Mouse (Mus musculus): ENCODE results near the gene Rpl5. TPM values are rescaled to one million over a fixed set of nuclear protein-coding genes. Genes with fewer than 3 reads are reported as not detected.
A peak's percentile ranks its signal among the peaks of the same experiment; 100 is the strongest.

The Rpl5 gene
- total RNA-seq (2014; rRNA removed), result 78.0 and 106 TPM in 2 replicates
- 51.7 and 57.8 TPM in 2 replicates for polyA plus RNA-seq (2015; fragmentation: Nextera tagmentation; extraction: Ambion mirVana)

DNA sequence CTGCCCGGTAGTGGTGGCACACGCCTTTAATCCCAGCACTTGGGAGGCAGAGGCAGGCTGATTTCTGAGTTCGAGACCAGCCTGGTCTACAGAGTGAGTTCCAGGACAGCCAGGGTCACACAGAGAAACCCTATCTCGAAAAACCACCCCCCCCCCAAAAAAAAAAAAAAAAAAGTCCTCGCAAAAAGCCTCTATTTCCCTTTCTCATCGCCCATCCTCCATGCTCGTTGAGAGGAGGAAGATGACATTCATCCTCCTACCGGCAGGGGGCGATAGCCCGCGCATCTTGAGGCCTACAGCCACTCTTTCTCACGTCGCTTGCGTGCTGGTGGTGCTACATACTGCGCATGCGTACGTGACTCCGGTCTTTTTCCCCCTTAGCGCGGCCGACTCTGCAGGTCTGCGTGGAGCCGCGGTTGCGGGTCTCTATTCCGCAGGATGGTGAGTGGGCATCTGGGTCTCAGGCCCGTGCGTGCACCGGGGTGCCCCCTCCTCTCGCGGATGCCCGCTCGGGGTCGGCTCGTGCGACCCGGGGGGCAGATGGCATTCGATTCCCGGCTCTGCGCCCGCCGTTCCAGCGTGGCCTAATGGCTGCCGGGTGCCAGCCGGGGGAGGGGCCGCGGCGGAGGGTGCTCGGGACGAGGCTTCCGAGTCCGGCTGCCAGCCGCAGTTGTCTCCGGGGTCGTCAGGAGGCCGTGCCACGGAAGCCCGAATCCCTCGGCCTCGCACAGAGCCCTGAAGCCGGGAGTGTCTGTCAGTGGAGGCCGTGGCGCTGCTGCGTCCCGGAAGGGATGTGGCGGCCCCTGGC lies at the start of gene Rpl5:
Gene Rpl5 (plus strand): TSS at position 297 of the 808 bp plus-strand sequence.
- H3K27ac ChIP-seq, result peak within 1 kb of the TSS; percentile 91
- peak within 1 kb of the TSS; percentile 95 for H3K9ac ChIP-seq (replicated peaks; ENCODE audit: low read length)
- TF ChIP-seq CTCF (IDR thresholded peaks at IDR 0.05; ENCODE audit: low read depth), result peak; percentile 98
- no peaks in the 10 kb centered on the region for H3K9me3 ChIP-seq (ENCODE audit: low read length)
- peaks cover 4% of the 10 kb centered on the region; the same call in 1 of the 2 replicates for H3K4me1 ChIP-seq (ENCODE audit: insufficient read depth, low read length)
- peak; percentile 97 for ATAC-seq
- WGBS, result 4% methylated on average over 66 of the region's 66 CpGs
- peaks cover 17% of the 10 kb centered on the region for H3K36me3 ChIP-seq (ENCODE audit: insufficient read depth, low read length)
- H3K4me2 ChIP-seq (ENCODE audit: low read depth, low read length), result peak within 1 kb of the TSS; percentile 65
- peak within 1 kb of the TSS; percentile 99 for H3K4me3 ChIP-seq (ENCODE audit: low read length)
- no peaks in the 10 kb centered on the region for H3K27me3 ChIP-seq (ENCODE audit: insufficient read depth, low read length)
- peak; percentile 98 for DNase-seq (ENCODE audit: low spot score)

DNA sequence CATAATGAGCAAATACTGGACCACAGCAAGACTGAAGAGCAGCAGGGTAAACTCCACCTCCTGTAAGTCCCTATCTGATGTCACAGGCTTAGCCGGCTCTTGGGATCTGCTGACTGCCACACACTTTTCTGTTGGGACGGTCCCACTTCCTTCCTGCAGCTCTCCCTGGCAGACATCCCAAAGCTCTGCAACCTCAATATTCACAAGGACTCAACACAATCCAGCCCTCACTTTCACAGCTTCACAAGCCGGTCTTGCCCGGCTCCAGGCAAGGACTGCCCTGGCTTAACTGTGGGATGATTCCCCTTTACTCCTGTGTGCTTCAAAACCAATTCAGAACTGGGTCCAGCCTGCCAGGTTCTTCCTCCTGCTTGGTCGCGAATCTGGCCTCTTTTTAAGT lies 46.5 kb upstream of the Rpl5 start:
- ATAC-seq (peak; percentile 56; the same call in 1 of the 2 replicates), DNase-seq (ENCODE audit: low spot score) (peak; percentile 42)
- Histone ChIP-seq H3K27ac (peak overlapping the region; percentile 54; the same call in 1 of the 2 replicates), H3K36me3 (ENCODE audit: insufficient read depth, low read length) (no peaks in the 10 kb centered on the region), H3K9me3 (ENCODE audit: low read length) (no peaks in the 10 kb centered on the region), H3K9ac (replicated peaks; ENCODE audit: low read length) (no peak overlapping the region), H3K4me2 (ENCODE audit: low read depth, low read length) (no peak overlapping the region), H3K4me3 (ENCODE audit: low read length) (no peak overlapping the region), H3K27me3 (ENCODE audit: insufficient read depth, low read length) (no peaks in the 10 kb centered on the region), H3K4me1 (ENCODE audit: insufficient read depth, low read length) (0 out of 2 replicates have a peak, but pooled peaks cover 2% of the 10 kb centered on the region)
- TF ChIP-seq CTCF (IDR thresholded peaks at IDR 0.05; ENCODE audit: low read depth), result no peak
- 27% methylated on average over 6 of the region's 6 CpGs for WGBS

DNA sequence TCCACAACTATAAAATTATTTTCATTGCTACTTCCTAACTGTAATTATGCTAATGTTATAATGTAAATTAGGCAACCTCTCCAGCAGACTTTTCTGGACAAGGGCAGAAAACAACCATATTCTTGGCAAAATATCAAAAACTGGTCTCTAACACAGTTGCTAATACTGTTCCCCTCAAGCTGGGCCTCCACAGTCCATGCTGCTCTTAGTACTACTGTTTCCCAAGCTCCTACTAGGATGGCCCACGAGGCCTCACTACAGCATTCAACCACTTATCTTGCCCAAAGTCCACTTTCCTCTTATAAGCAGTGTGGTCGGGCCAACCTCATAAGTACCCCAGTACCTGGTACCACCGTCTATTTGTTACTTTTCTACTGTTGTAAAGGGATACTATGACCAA lies 45.7 kb upstream of the Rpl5 start:
- no peak overlapping the region for H3K4me2 ChIP-seq (ENCODE audit: low read depth, low read length)
- ATAC-seq (no peak), DNase-seq (ENCODE audit: low spot score) (peak; percentile 17)
- H3K27me3 ChIP-seq (ENCODE audit: insufficient read depth, low read length), result no peaks in the 10 kb centered on the region
- TF ChIP-seq CTCF (IDR thresholded peaks at IDR 0.05; ENCODE audit: low read depth), result no peak
- H3K9ac ChIP-seq (replicated peaks; ENCODE audit: low read length), result no peak overlapping the region
- H3K4me1 ChIP-seq (ENCODE audit: insufficient read depth, low read length), result 0 out of 2 replicates have a peak, but pooled peaks cover 2% of the 10 kb centered on the region
- H3K27ac ChIP-seq, result no peak overlapping the region
- H3K9me3 ChIP-seq (ENCODE audit: low read length), result no peaks in the 10 kb centered on the region
- WGBS, result 71% methylated on average over 3 of the region's 3 CpGs
- no peaks in the 10 kb centered on the region for H3K36me3 ChIP-seq (ENCODE audit: insufficient read depth, low read length)
- H3K4me3 ChIP-seq (ENCODE audit: low read length), result no peak overlapping the region

DNA sequence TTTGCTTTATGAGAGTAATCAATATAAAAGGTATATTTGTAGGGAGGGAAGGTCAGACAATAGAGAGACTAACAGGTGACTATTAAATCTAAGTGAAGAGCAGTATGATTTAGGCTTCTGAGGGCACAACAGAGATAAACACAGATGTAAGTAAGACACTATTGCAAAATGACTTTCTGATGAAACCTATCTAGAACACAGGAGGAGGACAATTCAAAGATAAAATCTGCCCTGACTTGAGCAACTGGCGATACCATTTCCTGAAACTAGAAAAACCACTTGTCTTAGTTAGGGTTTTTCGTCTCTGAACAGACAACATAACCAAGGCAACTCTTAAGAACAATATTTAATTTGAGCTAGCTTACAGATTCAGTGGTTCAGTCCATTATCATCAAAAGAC lies 44.8 kb upstream of the Rpl5 start:
- H3K4me1 ChIP-seq (ENCODE audit: insufficient read depth, low read length), result 0 out of 2 replicates have a peak, but pooled peaks cover 2% of the 10 kb centered on the region
- DNase-seq (ENCODE audit: low spot score), result no peak
- no peak overlapping the region for H3K27ac ChIP-seq
- TF ChIP-seq CTCF (IDR thresholded peaks at IDR 0.05; ENCODE audit: low read depth), result no peak
- H3K9me3 ChIP-seq (ENCODE audit: low read length), result no peaks in the 10 kb centered on the region
- ATAC-seq, result no peak
- H3K9ac ChIP-seq (replicated peaks; ENCODE audit: low read length), result no peak overlapping the region
- no peaks in the 10 kb centered on the region for H3K27me3 ChIP-seq (ENCODE audit: insufficient read depth, low read length)
- H3K4me2 ChIP-seq (ENCODE audit: low read depth, low read length), result no peak overlapping the region
- no peaks in the 10 kb centered on the region for H3K36me3 ChIP-seq (ENCODE audit: insufficient read depth, low read length)
- no peak overlapping the region for H3K4me3 ChIP-seq (ENCODE audit: low read length)
- WGBS, result 87% methylated on average over 2 of the region's 2 CpGs

DNA sequence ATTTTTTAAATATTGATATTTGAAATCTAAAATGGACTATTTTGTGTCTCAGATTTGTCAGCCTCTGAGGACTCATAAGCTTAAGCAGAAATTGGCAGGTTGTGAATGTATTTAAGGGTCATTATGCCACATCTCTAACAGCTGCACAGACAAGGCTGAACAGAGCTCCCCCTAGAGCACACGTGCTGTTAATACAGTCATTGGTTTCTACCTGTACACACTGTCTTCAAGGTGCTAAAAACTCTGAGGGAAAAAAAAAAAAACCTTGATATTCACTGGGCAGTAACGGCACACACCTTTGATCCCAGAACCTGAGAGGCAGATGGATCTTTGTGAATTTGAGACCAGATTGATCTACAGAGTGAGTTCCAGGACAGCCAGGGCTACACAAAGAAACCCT lies 41.3 kb upstream of the Rpl5 start:
- Histone ChIP-seq H3K9me3 (ENCODE audit: low read length) (no peaks in the 10 kb centered on the region), H3K27me3 (ENCODE audit: insufficient read depth, low read length) (no peaks in the 10 kb centered on the region), H3K9ac (replicated peaks; ENCODE audit: low read length) (no peak overlapping the region), H3K4me2 (ENCODE audit: low read depth, low read length) (no peak overlapping the region), H3K4me3 (ENCODE audit: low read length) (no peak overlapping the region), H3K27ac (no peak overlapping the region), H3K4me1 (ENCODE audit: insufficient read depth, low read length) (0 out of 2 replicates have a peak, but pooled peaks cover 1% of the 10 kb centered on the region), H3K36me3 (ENCODE audit: insufficient read depth, low read length) (no peaks in the 10 kb centered on the region)
- DNase-seq (ENCODE audit: low spot score), result no peak
- no peak for ATAC-seq
- WGBS, result 53% methylated on average over 2 of the region's 2 CpGs
- peak; percentile 38; the same call in 1 of the 2 replicates for TF ChIP-seq CTCF (IDR thresholded peaks at IDR 0.05; ENCODE audit: low read depth)

DNA sequence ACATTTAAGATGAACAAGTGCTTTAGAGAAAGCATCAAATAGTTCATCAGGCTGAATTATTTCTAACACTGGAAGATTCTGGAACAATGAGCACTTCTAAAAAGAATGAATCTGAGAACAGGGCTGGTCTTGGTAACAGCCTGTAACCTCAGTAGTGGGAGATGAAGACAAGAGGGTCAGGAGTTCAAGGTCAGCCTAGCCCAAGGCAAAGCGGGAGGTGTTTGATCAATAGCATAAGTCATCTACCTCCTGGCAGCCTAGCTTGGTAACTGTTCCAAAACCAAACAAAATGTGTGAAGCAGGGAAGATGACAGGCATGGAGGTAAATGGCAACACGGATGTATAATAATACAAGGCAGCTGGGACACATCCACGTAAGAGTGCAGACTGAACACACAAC lies 36.3 kb upstream of the Rpl5 start:
- no peak for TF ChIP-seq CTCF (IDR thresholded peaks at IDR 0.05; ENCODE audit: low read depth)
- ATAC-seq, result no peak
- Histone ChIP-seq H3K27ac (no peak overlapping the region), H3K4me3 (ENCODE audit: low read length) (no peak overlapping the region), H3K27me3 (ENCODE audit: insufficient read depth, low read length) (no peaks in the 10 kb centered on the region), H3K9ac (replicated peaks; ENCODE audit: low read length) (no peak overlapping the region), H3K9me3 (ENCODE audit: low read length) (no peaks in the 10 kb centered on the region), H3K36me3 (ENCODE audit: insufficient read depth, low read length) (no peaks in the 10 kb centered on the region), H3K4me2 (ENCODE audit: low read depth, low read length) (no peak overlapping the region), H3K4me1 (ENCODE audit: insufficient read depth, low read length) (0 out of 2 replicates have a peak, but pooled peaks cover 3% of the 10 kb centered on the region)
- no peak for DNase-seq (ENCODE audit: low spot score)
- 83% methylated on average over 3 of the region's 3 CpGs for WGBS

Measured in hindbrain, postnatal 0 days (tissue).